Mouse (Mus musculus) CH12.LX (cell line): ENCODE measurements around the gene Cd164.

Experiments
- E2F4 ChIP-seq: IDR thresholded peaks from 2 replicates; pipeline ENCODE4 v1.6.1; 2011; ENCODE audit warnings: low read depth, low read length, improper control_type of control experiment; ENCODE audit not compliant: insufficient replicate concordance
- USF2 ChIP-seq: conservative IDR thresholded peaks from 2 replicates; pipeline ENCODE4 v1.6.1; 2011; ENCODE audit warnings: low read depth, low read length, improper control_type of control experiment
- ZMIZ1 ChIP-seq: IDR thresholded peaks from 2 replicates; pipeline ENCODE4 v1.6.1; 2012; ENCODE audit warnings: low read depth, mild to moderate bottlenecking, inconsistent platforms, low read length, improper control_type of control experiment

- no peak for TF ChIP-seq ZMIZ1
- no peak for TF ChIP-seq USF2
- TF ChIP-seq E2F4 = no peak
These were observed 19.8 kb downstream of the Cd164 start for GRCm38 (mm10) chr10:41538986-41539385.
